In the genomic region with DNA sequence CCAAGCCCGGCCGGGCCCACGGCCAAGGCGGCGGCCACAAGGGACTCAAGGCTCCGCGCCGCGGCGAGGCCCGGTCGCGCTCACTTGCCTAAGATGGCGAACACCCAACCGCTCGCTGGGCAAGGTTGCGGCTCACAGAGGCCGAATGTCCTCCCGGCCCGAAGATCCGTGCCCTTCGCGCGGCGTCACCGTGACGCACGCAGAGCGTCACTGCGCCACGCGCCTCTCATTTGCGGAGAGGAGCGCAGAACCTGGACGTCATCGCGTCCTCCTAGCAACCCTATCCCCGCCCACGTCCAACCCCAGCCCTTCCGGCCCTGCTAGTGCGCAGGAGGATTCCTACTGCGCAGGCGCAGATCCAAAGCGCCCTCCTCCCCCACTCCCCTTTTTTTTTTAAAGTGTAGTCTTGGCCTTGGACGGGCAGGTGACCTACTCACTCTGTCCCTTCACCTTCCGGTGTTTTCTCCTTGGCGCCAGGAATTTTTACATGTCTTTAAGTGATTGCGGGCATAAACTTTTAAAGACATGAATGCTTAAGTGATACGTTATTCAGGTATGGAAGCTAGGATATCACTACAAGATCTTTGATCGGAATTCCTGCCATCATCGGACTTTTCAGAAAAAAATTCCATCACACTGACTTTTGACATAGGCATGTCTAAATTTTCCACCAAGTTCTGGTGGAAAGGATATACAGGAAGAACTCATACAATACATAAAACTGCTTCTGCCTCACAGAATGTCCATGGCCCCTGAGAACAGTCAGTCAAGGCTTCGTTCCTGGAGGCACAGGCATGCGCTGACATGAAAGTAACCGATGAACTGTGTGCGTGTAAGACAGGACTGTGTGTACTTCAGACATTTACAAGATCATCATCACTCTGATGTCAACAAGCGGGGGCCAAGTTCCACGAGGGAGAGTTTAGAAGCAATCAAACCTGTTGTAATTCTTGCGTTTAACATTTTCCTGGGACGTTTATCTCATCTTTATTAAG, we compare ENCODE assay signal across 7 mouse cellular contexts. TPM values are rescaled to one million over a fixed set of nuclear protein-coding genes. Genes with fewer than 3 reads are reported as not detected.
DNase-seq lines count a peak whose midpoint lies in the region; ATAC-seq lines count a peak whose summit lies in the region.

Gene Slc25a3, minus strand, starts transcription at position 232 of the 995 bp plus-strand sequence.

- H3K27ac ChIP-seq in intestine, embryonic 16.5 days (ENCODE audit: low read length), result peak within 1 kb of the TSS; percentile 93
- H3K27ac ChIP-seq in midbrain, embryonic 11.5 days (ENCODE audit: low read depth, low read length), result peak within 1 kb of the TSS; percentile 63; the same call in 1 of the 2 replicates

- 10% methylated on average over 51 of the region's 59 CpGs for WGBS in intestine, embryonic 16.5 days
- WGBS in midbrain, embryonic 11.5 days, result 14% methylated on average over 57 of the region's 59 CpGs

- 0 out of 2 replicates have a peak, but pooled peaks cover 5% of the 10 kb centered on the region for H3K4me1 ChIP-seq in intestine, embryonic 16.5 days (ENCODE audit: control insufficient read depth, insufficient read depth, low read length)
- H3K4me1 ChIP-seq in midbrain, embryonic 11.5 days (ENCODE audit: control insufficient read depth, insufficient read depth, low read length), result peaks cover 11% of the 10 kb centered on the region

- peak; percentile 98 for DNase-seq in adrenal gland, adult 8-10 months
- DNase-seq in embryo, embryonic 9.5 days (ENCODE audit: extremely low spot score), result peak; percentile 97
- peak; percentile 96 to 98 for DNase-seq in gastrocnemius, postnatal 4 days (ENCODE audit: low spot score in 2 of 2)
- peak; percentile 98 for DNase-seq in left cerebral cortex, postnatal 36 days (ENCODE audit: low spot score in 2 of 2)
- peak; percentile 100 for DNase-seq in midbrain, embryonic 11.5 days (ENCODE audit: low spot score, missing footprints)
- DNase-seq in skeletal muscle tissue, adult 2 months (ENCODE audit: low read depth, low spot score), result peak; percentile 100

- intact Hi-C loops in left cerebral cortex, postnatal 36 days (cut with DNase I), result loop anchor here (5.0 kb wide), 1 partner anchor 42 kb away; the partner anchor contains the start of genes Apaf1 and Ikbip

- peak within 1 kb of the TSS; percentile 98 for H3K9ac ChIP-seq in intestine, embryonic 16.5 days (ENCODE audit: low read depth, low read length)
- H3K9ac ChIP-seq in midbrain, embryonic 11.5 days (ENCODE audit: low read length), result peak within 1 kb of the TSS; percentile 96

- H3K27me3 ChIP-seq in intestine, embryonic 16.5 days (replicated peaks; ENCODE audit: control insufficient read depth, insufficient read depth, low read length), result no peaks in the 10 kb centered on the region
- H3K27me3 ChIP-seq in midbrain, embryonic 11.5 days (ENCODE audit: control insufficient read depth, insufficient read depth, low read length), result no peaks in the 10 kb centered on the region

- H3K4me3 ChIP-seq in intestine, embryonic 16.5 days (ENCODE audit: low read length), result peak within 1 kb of the TSS; percentile 97
- peak within 1 kb of the TSS; percentile 100 for H3K4me3 ChIP-seq in midbrain, embryonic 11.5 days (ENCODE audit: low read depth, low read length)

- ATAC-seq in intestine, embryonic 16.5 days, result peak; percentile 97
- ATAC-seq in midbrain, embryonic 11.5 days (ENCODE audit: low FRiP score), result peak; percentile 100

- H3K36me3 ChIP-seq in intestine, embryonic 16.5 days (ENCODE audit: control insufficient read depth, insufficient read depth, low read length), result peaks cover 12% of the 10 kb centered on the region
- H3K36me3 ChIP-seq in midbrain, embryonic 11.5 days (ENCODE audit: control insufficient read depth, insufficient read depth, low read length), result peaks cover 11% of the 10 kb centered on the region; the same call in 1 of the 2 replicates

- peak within 1 kb of the TSS; percentile 73 for H3K4me2 ChIP-seq in intestine, embryonic 16.5 days (ENCODE audit: low read depth, low read length)
- peak within 1 kb of the TSS; percentile 91 for H3K4me2 ChIP-seq in midbrain, embryonic 11.5 days

- no peaks in the 10 kb centered on the region for H3K9me3 ChIP-seq in intestine, embryonic 16.5 days (ENCODE audit: control insufficient read depth, low read length)
- no peaks in the 10 kb centered on the region for H3K9me3 ChIP-seq in midbrain, embryonic 11.5 days (ENCODE audit: control insufficient read depth, low read length)

RNA-seq across cellular contexts. Expression of gene Slc25a3, which starts in this region (rescaled TPM):
- 1,000 to 10,000 TPM in 2 of 4 experiments, 100 to 1,000 TPM in 2; 882 to 1,292 (median 1,071) TPM for total RNA-seq in adrenal gland, adult 8-10 months (2022)
- 100 to 1,000 TPM; 743 to 774 TPM for total RNA-seq in gastrocnemius, postnatal 4 days (2021)
- polyA plus RNA-seq in intestine, embryonic 16.5 days (2015; fragmentation: Nextera tagmentation; extraction: Ambion mirVana), result 743 and 812 TPM in 2 replicates
- 100 to 1,000 TPM; 513 to 539 TPM for total RNA-seq in left cerebral cortex, postnatal 36 days (2021)
- 391 and 404 TPM in 2 replicates for polyA plus RNA-seq in midbrain, embryonic 11.5 days (2014; fragmentation: Nextera tagmentation; extraction: Ambion mirVana)

Comparison
In these comparisons a context has a peak if more than half of its experiments do, and no peak if none do; other contexts are left out.
1. Peak in every context shown above with its lines: DNase-seq, ATAC-seq, H3K4me3 ChIP-seq and H3K27ac ChIP-seq.